Mouse (Mus musculus): ENCODE results near the gene Spcs1. TPM values are rescaled to one million over a fixed set of nuclear protein-coding genes. Genes with fewer than 3 reads are reported as not detected.
A peak's percentile ranks its signal among the peaks of the same experiment; 100 is the strongest.

The Spcs1 gene
- 382 and 395 TPM in 2 replicates for polyA plus RNA-seq (2014; fragmentation: Nextera tagmentation; extraction: Ambion mirVana)

DNA sequence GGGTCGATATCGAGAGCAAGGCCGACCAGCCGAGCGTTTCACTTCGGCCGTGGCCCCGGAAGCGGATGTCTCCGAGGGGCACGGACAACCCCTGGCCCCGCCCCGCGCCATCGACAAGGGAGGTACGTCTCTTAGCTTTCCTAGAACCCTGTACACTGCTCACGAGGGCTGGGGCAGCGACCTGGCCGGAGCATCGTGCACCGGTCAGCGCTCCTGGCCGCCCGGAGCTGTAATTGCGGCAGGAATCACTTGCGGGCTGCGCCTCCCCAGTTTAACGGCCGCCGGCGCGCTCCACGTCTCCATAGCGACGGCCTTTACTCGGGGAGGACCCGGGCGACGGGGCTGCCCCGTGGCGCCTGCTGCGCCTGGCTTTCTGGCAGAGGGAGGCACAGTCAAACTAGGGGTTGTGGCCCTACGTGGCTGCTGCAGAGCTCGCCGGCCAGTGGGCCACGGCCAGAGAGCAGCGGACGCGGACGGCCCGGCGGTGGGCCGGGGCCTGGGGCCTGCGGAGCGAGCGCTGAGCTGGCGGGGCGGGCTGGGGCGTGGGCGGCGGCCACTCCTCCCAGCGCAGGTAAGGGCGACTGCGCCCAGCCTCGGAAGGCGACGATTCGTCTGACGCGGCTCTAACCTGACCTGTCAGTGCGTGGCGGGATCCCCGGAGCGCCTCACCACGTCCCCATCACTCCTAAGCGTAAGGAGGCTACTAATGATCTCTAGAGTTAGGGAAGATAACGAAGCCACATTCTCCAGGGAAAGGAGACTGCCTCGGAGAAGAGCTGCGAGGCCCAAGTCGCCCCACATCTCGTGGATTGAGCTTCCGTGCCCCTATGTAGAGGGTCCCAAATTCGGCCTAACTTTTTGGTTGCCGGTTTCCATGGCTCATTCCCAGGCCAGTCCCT is at the start of gene Spcs1, which contains the start of gene Glt8d1:
Gene Spcs1, minus strand, starts transcription at position 366 of the 899 bp plus-strand sequence.
Gene Glt8d1, plus strand, starts transcription at position 94 of the 899 bp plus-strand sequence.
- peak; percentile 86 for ATAC-seq (ENCODE audit: insufficient number of reproducible peaks, insufficient read depth, low FRiP score, low read depth)
- H3K4me2 ChIP-seq (ENCODE audit: low read length), result peak within 1 kb of the TSS; percentile 70
- H3K4me1 ChIP-seq (ENCODE audit: control insufficient read depth in 2 of 2, insufficient read depth in 2 of 2, low read length in 2 of 2), result peaks cover 4 to 11% of the 10 kb centered on the region in 2 experiments
- peak within 1 kb of the TSS; percentile 95 for H3K9ac ChIP-seq (ENCODE audit: low read length)
- under 1% methylated on average over 72 of the region's 84 CpGs for WGBS
- H3K27me3 ChIP-seq (ENCODE audit: control insufficient read depth, insufficient read depth, low read length), result no peaks in the 10 kb centered on the region
- H3K4me3 ChIP-seq (ENCODE audit: control insufficient read depth in 1 of 2, insufficient read depth in 1 of 2, low read depth in 1 of 2, low read length in 2 of 2), result peak within 1 kb of the TSS; percentile 90 to 98
- peak within 1 kb of the TSS; percentile 74 to 90 for H3K27ac ChIP-seq (replicated peaks in 1 of 2; ENCODE audit: control insufficient read depth in 1 of 2, insufficient read depth in 1 of 2, low read depth in 2 of 2, low read length in 2 of 2)
- H3K36me3 ChIP-seq (ENCODE audit: control insufficient read depth, insufficient read depth, low read length), result peaks cover 20% of the 10 kb centered on the region
- no peaks in the 10 kb centered on the region for H3K9me3 ChIP-seq (ENCODE audit: control insufficient read depth, low read length)

DNA sequence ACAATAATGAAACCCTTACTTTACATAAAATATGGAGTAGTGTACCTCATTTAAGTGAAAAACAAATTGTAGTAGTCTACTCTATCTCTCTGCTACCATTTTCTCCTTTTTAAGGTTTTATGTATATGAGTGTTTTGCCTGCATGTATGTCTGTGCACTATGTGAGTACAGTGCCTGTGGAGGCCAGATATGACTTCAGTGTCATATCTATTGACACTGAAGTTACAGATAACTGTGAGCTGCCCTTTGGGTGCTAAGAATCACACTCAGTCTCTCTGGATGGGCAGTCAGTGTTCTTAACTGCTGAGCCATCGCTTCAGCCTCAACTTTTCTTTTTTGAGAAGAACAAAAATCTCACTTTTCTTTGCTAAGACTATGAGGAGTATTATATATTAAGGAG is 44.3 kb upstream of the Spcs1 start:
- no peaks in the 10 kb centered on the region for H3K27me3 ChIP-seq (ENCODE audit: control insufficient read depth, insufficient read depth, low read length)
- 94% methylated on average over 1 of the region's 1 CpGs for WGBS
- no peak overlapping the region for H3K9ac ChIP-seq (ENCODE audit: low read length)
- no peaks in the 10 kb centered on the region for H3K9me3 ChIP-seq (ENCODE audit: control insufficient read depth, low read length)
- no peaks in the 10 kb centered on the region for H3K4me1 ChIP-seq (ENCODE audit: control insufficient read depth in 2 of 2, insufficient read depth in 2 of 2, low read length in 2 of 2)
- H3K4me2 ChIP-seq (ENCODE audit: low read length), result no peak overlapping the region
- no peak overlapping the region for H3K27ac ChIP-seq (replicated peaks in 1 of 2; ENCODE audit: control insufficient read depth in 1 of 2, insufficient read depth in 1 of 2, low read depth in 2 of 2, low read length in 2 of 2)
- H3K36me3 ChIP-seq (ENCODE audit: control insufficient read depth, insufficient read depth, low read length), result peaks cover 87% of the 10 kb centered on the region
- no peak for ATAC-seq (ENCODE audit: insufficient number of reproducible peaks, insufficient read depth, low FRiP score, low read depth)
- H3K4me3 ChIP-seq (ENCODE audit: control insufficient read depth in 1 of 2, insufficient read depth in 1 of 2, low read depth in 1 of 2, low read length in 2 of 2), result no peak overlapping the region

DNA sequence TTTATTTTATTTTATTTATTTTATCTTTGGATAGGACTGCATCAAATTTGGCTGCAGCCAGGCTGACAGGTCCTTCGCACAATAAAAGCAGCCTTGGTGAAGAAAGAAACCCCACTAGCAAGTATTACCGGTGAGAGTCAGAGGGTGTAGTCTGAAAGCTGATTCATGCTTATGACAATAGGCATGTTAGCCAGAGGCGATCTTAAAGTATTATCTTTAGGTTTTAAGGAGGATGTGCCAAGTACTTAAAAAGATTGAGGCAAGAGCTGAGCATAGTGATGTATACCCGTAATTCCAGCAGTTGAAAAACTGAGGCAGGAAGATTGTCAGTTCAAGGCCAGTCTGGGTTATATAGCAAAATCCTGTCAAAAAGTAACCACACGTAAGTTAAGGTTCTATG is 43.8 kb upstream of the Spcs1 start:
- no peak overlapping the region for H3K27ac ChIP-seq (replicated peaks in 1 of 2; ENCODE audit: control insufficient read depth in 1 of 2, insufficient read depth in 1 of 2, low read depth in 2 of 2, low read length in 2 of 2)
- 93% methylated on average over 5 of the region's 5 CpGs for WGBS
- no peak overlapping the region for H3K4me2 ChIP-seq (ENCODE audit: low read length)
- ATAC-seq (ENCODE audit: insufficient number of reproducible peaks, insufficient read depth, low FRiP score, low read depth), result no peak
- H3K4me3 ChIP-seq (ENCODE audit: control insufficient read depth in 1 of 2, insufficient read depth in 1 of 2, low read depth in 1 of 2, low read length in 2 of 2), result no peak overlapping the region
- H3K9ac ChIP-seq (ENCODE audit: low read length), result no peak overlapping the region
- no peaks in the 10 kb centered on the region for H3K27me3 ChIP-seq (ENCODE audit: control insufficient read depth, insufficient read depth, low read length)
- H3K4me1 ChIP-seq (ENCODE audit: control insufficient read depth in 2 of 2, insufficient read depth in 2 of 2, low read length in 2 of 2), result no peaks in the 10 kb centered on the region
- H3K36me3 ChIP-seq (ENCODE audit: control insufficient read depth, insufficient read depth, low read length), result peaks cover 85% of the 10 kb centered on the region
- H3K9me3 ChIP-seq (ENCODE audit: control insufficient read depth, low read length), result no peaks in the 10 kb centered on the region

DNA sequence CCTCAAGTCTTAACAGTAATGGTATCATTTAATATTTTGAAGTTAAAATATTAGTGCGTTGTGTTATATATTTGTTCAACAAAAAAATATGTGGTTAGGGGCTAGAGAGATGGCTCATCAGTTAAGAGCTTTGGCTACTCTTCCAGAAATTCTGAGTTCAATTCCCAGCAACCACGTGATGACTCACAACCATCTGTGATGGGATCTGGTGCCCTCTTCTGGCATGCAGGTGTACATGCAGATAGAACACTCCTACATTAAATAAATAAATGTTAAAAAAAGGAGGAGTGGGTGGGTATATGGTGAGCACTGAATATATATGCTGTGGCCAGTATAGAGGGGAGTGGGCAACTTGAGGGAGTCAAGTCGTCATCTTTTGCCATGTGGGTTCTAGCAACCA is 24.3 kb upstream of the Spcs1 start:
- Histone ChIP-seq H3K4me1 (ENCODE audit: control insufficient read depth in 2 of 2, insufficient read depth in 2 of 2, low read length in 2 of 2) (peaks cover 0 to 2% of the 10 kb centered on the region in 2 experiments; a peak in 1 of 4 replicates), H3K36me3 (ENCODE audit: control insufficient read depth, insufficient read depth, low read length) (peaks cover 85% of the 10 kb centered on the region), H3K27ac (replicated peaks in 1 of 2; ENCODE audit: control insufficient read depth in 1 of 2, insufficient read depth in 1 of 2, low read depth in 2 of 2, low read length in 2 of 2) (no peak overlapping the region), H3K27me3 (ENCODE audit: control insufficient read depth, insufficient read depth, low read length) (no peaks in the 10 kb centered on the region), H3K9me3 (ENCODE audit: control insufficient read depth, low read length) (no peaks in the 10 kb centered on the region), H3K4me3 (ENCODE audit: control insufficient read depth in 1 of 2, insufficient read depth in 1 of 2, low read depth in 1 of 2, low read length in 2 of 2) (no peak overlapping the region), H3K9ac (ENCODE audit: low read length) (no peak overlapping the region), H3K4me2 (ENCODE audit: low read length) (no peak overlapping the region)
- 85% methylated on average over 3 of the region's 3 CpGs for whole genome bisulfite sequencing
- no peak for ATAC-seq (ENCODE audit: insufficient number of reproducible peaks, insufficient read depth, low FRiP score, low read depth)

DNA sequence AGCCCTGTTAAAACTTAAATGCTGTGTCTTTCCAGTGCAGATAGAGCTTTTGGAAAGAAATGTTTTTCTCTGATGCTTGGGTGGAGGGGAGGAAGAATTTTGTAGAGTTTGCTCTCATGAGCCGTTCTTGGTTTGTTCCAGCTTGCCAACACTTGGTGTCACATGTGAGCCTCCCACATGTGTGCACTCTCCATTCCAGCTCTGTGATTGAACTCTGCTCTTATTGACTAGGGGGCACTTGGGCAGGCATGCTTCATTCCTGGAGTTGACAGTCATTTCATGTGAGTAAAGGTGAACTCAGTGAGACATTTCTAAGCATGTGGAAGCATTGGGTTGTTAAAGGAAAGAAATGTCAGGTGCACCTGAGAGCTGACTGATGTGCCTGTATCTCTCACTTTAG is 21.1 kb upstream of the Spcs1 start:
- Histone ChIP-seq H3K36me3 (ENCODE audit: control insufficient read depth, insufficient read depth, low read length) (peaks cover 56% of the 10 kb centered on the region), H3K4me2 (ENCODE audit: low read length) (no peak overlapping the region), H3K9me3 (ENCODE audit: control insufficient read depth, low read length) (no peaks in the 10 kb centered on the region), H3K4me1 (ENCODE audit: control insufficient read depth in 2 of 2, insufficient read depth in 2 of 2, low read length in 2 of 2) (peaks cover 6 to 16% of the 10 kb centered on the region in 2 experiments), H3K27me3 (ENCODE audit: control insufficient read depth, insufficient read depth, low read length) (no peaks in the 10 kb centered on the region), H3K4me3 (ENCODE audit: control insufficient read depth in 1 of 2, insufficient read depth in 1 of 2, low read depth in 1 of 2, low read length in 2 of 2) (no peak overlapping the region), H3K27ac (replicated peaks in 1 of 2; ENCODE audit: control insufficient read depth in 1 of 2, insufficient read depth in 1 of 2, low read depth in 2 of 2, low read length in 2 of 2) (no peak overlapping the region), H3K9ac (ENCODE audit: low read length) (no peak overlapping the region)
- 32% methylated on average over 1 of the region's 1 CpGs for WGBS
- no peak for ATAC-seq (ENCODE audit: insufficient number of reproducible peaks, insufficient read depth, low FRiP score, low read depth)

DNA sequence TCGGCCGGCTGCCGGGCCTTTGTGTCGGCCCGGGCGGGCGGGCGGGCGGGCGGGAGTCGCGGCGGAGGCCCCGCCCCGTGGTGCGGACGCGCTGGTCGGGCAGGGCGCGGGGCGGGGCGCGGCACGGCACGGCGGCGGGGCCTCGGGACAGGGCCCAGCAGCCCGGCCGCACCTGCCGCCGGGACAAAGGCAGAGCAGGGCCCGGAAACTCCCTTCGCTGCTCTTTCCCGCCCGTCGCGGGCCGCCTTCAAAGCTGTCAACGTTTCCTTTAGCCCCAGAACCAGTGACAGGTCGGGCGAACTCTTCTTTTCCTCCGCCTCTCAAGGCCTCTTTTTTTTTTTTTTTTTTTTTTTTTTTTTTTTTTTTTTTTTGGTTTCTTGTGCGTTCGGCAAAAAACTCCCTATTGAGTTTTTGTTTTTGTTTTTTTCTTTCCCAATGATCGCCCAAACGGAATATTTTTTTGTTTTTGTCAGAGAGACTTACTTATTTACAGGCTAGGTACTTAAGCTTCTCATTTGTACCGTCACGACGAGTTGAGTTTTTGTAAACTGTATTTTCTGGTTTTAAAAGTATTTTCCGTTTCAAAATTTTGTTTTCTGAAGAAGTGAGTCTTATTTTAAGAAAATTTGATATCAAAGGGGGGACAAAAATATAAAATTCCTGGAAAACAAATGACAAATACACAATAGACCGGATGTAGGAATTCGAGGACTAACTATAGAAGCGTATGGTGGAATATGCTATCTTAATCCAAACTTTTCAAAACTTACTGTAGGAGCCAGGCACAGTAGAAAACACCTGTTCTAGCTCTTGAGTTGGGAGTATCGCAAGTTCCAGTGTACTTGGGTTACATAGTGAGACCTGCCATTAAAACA is 18.1 kb upstream of the Spcs1 start:
- Histone ChIP-seq H3K9me3 (ENCODE audit: control insufficient read depth, low read length) (no peaks in the 10 kb centered on the region), H3K4me2 (ENCODE audit: low read length) (peak overlapping the region; percentile 70), H3K36me3 (ENCODE audit: control insufficient read depth, insufficient read depth, low read length) (peaks cover 56% of the 10 kb centered on the region), H3K9ac (ENCODE audit: low read length) (peak overlapping the region; percentile 94), H3K4me1 (ENCODE audit: control insufficient read depth in 2 of 2, insufficient read depth in 2 of 2, low read length in 2 of 2) (peaks cover 6 to 23% of the 10 kb centered on the region in 2 experiments), H3K4me3 (ENCODE audit: control insufficient read depth in 1 of 2, insufficient read depth in 1 of 2, low read depth in 1 of 2, low read length in 2 of 2) (peak overlapping the region; percentile 65 to 82), H3K27ac (replicated peaks in 1 of 2; ENCODE audit: control insufficient read depth in 1 of 2, insufficient read depth in 1 of 2, low read depth in 2 of 2, low read length in 2 of 2) (peak overlapping the region; percentile 93 to 97), H3K27me3 (ENCODE audit: control insufficient read depth, insufficient read depth, low read length) (no peaks in the 10 kb centered on the region)
- peak; percentile 93 for ATAC-seq (ENCODE audit: insufficient number of reproducible peaks, insufficient read depth, low FRiP score, low read depth)
- WGBS, result 6% methylated on average over 33 of the region's 56 CpGs

DNA sequence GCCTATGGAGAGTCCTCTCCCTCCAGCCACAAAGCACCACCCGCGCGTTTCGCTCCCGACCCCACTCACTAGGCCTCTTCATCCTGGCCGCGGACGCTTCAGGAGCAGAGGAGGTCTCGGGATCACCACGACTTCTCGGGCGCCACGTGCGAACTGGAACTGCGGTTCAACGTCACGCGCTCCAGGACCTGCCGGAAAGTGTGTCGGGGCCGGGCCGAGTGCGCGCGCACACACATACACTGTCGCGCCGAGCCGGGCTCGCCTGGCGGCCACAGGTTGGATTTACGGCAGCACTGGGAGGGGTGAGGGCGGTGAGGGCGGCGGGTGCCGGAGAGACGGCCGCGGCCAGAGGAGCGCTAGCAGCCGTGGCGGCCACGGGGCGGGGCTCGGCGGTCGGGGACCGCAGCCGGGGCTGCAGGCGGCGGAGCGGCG is 17.4 kb upstream of the Spcs1 start, which contains the start of the genes Pbrm1 and Gnl3:
Gene Pbrm1, plus strand, starts transcription at position 279 of the 432 bp plus-strand sequence.
Gene Gnl3, minus strand, starts transcription at position 293 of the 432 bp plus-strand sequence.
- Histone ChIP-seq H3K9ac (ENCODE audit: low read length) (peak within 1 kb of the TSS; percentile 94), H3K4me2 (ENCODE audit: low read length) (peak within 1 kb of the TSS; percentile 76), H3K4me3 (ENCODE audit: control insufficient read depth in 1 of 2, insufficient read depth in 1 of 2, low read depth in 1 of 2, low read length in 2 of 2) (peak within 1 kb of the TSS; percentile 65 to 82), H3K27me3 (ENCODE audit: control insufficient read depth, insufficient read depth, low read length) (no peaks in the 10 kb centered on the region), H3K27ac (replicated peaks in 1 of 2; ENCODE audit: control insufficient read depth in 1 of 2, insufficient read depth in 1 of 2, low read depth in 2 of 2, low read length in 2 of 2) (peak within 1 kb of the TSS; percentile 93 to 97), H3K4me1 (ENCODE audit: control insufficient read depth in 2 of 2, insufficient read depth in 2 of 2, low read length in 2 of 2) (peaks cover 6 to 23% of the 10 kb centered on the region in 2 experiments), H3K9me3 (ENCODE audit: control insufficient read depth, low read length) (no peaks in the 10 kb centered on the region), H3K36me3 (ENCODE audit: control insufficient read depth, insufficient read depth, low read length) (peaks cover 56% of the 10 kb centered on the region)
- under 1% methylated on average over 39 of the region's 53 CpGs for WGBS
- peak; percentile 95 for ATAC-seq (ENCODE audit: insufficient number of reproducible peaks, insufficient read depth, low FRiP score, low read depth)

All from heart, embryonic 14.5 days (tissue).